Mouse (Mus musculus) liver, adult 2 months (tissue): ENCODE results near the gene Myl9. TPM values are rescaled to one million over a fixed set of nuclear protein-coding genes. Genes with fewer than 3 reads are reported as not detected.
"Not testable (repeated sequence)": the region's sequence is repeated elsewhere in the genome, so short reads cannot be mapped to it uniquely, and the experiment has no call there.

Experiments
- DNase-seq: peaks from one replicate; pipeline ENCODE4 v3.0.0-alpha.2; 2011; ENCODE audit warnings: low read depth, low spot score; ENCODE audit errors: extremely low read depth
- H3K27ac ChIP-seq: fragments of 200-500 bp; replicated peaks from 2 replicates; pipeline ENCODE4 v1.5.1; 2012; ENCODE audit warnings: low read depth, mild to moderate bottlenecking, control low read depth, inconsistent platforms, low read length; ENCODE audit not compliant: insufficient read depth
- H3K27me3 ChIP-seq: fragments of 200-500 bp; 2 replicates; pipeline ENCODE4 v1.6.1; 2012; ENCODE audit warnings: mild to moderate bottlenecking, moderate library complexity, low read length, inconsistent platforms; ENCODE audit not compliant: control insufficient read depth, insufficient read depth
- H3K36me3 ChIP-seq: fragments of 200-500 bp; 2 replicates; pipeline ENCODE4 v1.6.1; 2012; ENCODE audit warnings: low read length, inconsistent platforms; ENCODE audit not compliant: control insufficient read depth, insufficient read depth
- H3K4me1 ChIP-seq: fragments of 200-500 bp; 2 replicates; pipeline ENCODE4 v1.6.1; 2011; ENCODE audit warnings: low read length; ENCODE audit not compliant: control insufficient read depth, insufficient read depth
- H3K4me3 ChIP-seq: fragments of 200-500 bp; 2 replicates; pipeline ENCODE4 v1.5.1; 2011; ENCODE audit warnings: low read depth, mild to moderate bottlenecking, control low read depth, low read length, moderate library complexity; ENCODE audit not compliant: insufficient read depth
- H3K79me2 ChIP-seq: fragments of 200-500 bp; 2 replicates; pipeline ENCODE4 v1.6.1; 2012; ENCODE audit warnings: inconsistent platforms, mild to moderate bottlenecking, low read length, moderate library complexity; ENCODE audit not compliant: control insufficient read depth, insufficient read depth
- H3K9ac ChIP-seq: fragments of 200-500 bp; 2 replicates; pipeline ENCODE4 v1.6.1; 2012; ENCODE audit warnings: low read depth, mild to moderate bottlenecking, control low read depth, inconsistent platforms, low read length
- CTCF ChIP-seq: fragments of 200-500 bp; IDR thresholded peaks from 2 replicates; pipeline ENCODE4 v1.5.1; 2011; ENCODE audit warnings: low read depth, low read length, control low read depth
- POLR2A ChIP-seq: fragments of 200-500 bp; IDR thresholded peaks from 2 replicates; pipeline ENCODE4 v1.6.1; 2011; ENCODE audit warnings: low read length, control low read depth; ENCODE audit not compliant: insufficient read depth; ENCODE audit errors: extremely low read depth
- WGBS: fragments of 180-500 bp; shearing (Covaris S2); methylation state at CpG from one replicate; pipeline ENCODE4 v1.1.7; 2018; 5-methylcytosine and 5-hydroxymethylcytosine counted together
- polyA plus RNA-seq: library from polyadenylated mRNA; depleted of rRNA; stranded (reverse); fragments of >200 nt; gene quantifications from 2 replicates; pipeline ENCODE4 v1.2.3, GENCODE M21; 2012; rRNA removed
- total RNA-seq: library from RNA; depleted of rRNA; stranded (reverse); fragments of >200 nt; gene quantifications from 2 replicates; pipeline ENCODE4 v1.2.3, GENCODE M21; 2014; rRNA removed

The Myl9 gene
- total and polyA plus RNA-seq, 2 experiments = 4.6 to 5.6 TPM

DNA sequence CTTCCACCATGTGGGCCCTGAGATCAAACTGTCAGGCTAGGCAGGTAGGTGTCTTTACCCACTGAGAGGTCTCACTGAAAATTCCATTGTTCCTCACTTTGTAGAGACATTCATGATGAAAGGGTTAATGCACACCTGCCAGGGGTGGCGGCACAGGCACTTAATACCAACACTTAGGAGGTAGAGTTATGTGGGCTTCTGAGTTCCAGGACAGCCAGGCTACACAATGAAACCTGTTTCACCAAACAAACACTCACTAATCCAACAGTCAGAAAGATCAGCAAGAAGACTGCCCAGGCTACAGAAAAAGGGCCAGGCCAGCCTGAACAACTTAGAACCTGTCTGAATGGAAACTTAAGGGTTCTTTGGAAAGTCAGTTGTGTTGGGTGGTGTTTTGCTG is 40.9 kb downstream of the Myl9 start:
- no peak for DNase-seq
- Histone ChIP-seq H3K79me2 (no peaks in the 10 kb centered on the region), H3K4me3 (no peak overlapping the region), H3K27ac (no peak overlapping the region), H3K36me3 (no peaks in the 10 kb centered on the region), H3K27me3 (no peaks in the 10 kb centered on the region), H3K9ac (no peak overlapping the region), H3K4me1 (peaks cover 1% of the 10 kb centered on the region; the same call in 1 of the 2 replicates)
- TF ChIP-seq CTCF (no peak), POLR2A (no peak)
- WGBS = 95% methylated on average over 1 of the region's 1 CpGs

- H3K36me3 ChIP-seq, H3K79me2 ChIP-seq, DNase-seq, H3K4me1 ChIP-seq, H3K27ac ChIP-seq, H3K9ac ChIP-seq, H3K27me3 ChIP-seq, H3K4me3 ChIP-seq: not testable (repeated sequence)
- WGBS = 91% methylated on average over 6 of the region's 6 CpGs
Measured at GRCm38 (mm10) chr2:156825128-156825527, 49.9 kb downstream of the Myl9 start.

Other genes with a start within 250 kb of the Myl9 start
- gene Aar2, start 227.8 kb upstream of the Myl9 start, total RNA-seq = 10.4 and 11.5 TPM in 2 replicates
- gene Aar2, start 227.8 kb upstream of the Myl9 start, polyA plus RNA-seq = 20.0 and 31.1 TPM in 2 replicates
- gene Dlgap4, start 161.7 kb upstream of the Myl9 start, total RNA-seq = 3.2 and 4.0 TPM in 2 replicates
- gene Dlgap4, start 161.7 kb upstream of the Myl9 start, polyA plus RNA-seq = 13.9 and 22.8 TPM in 2 replicates
- 0.28 and 0.67 TPM in 2 replicates for gene Tgif2, start 64.6 kb downstream of the Myl9 start, total RNA-seq
- gene Tgif2, start 64.6 kb downstream of the Myl9 start, polyA plus RNA-seq = 0.65 and 0.77 TPM in 2 replicates
- 1.1 and 2.1 TPM in 2 replicates for gene 4930518I15Rik, start 82.5 kb downstream of the Myl9 start, total RNA-seq
- 0.17 and 0.55 TPM in 2 replicates for gene 4930518I15Rik, start 82.5 kb downstream of the Myl9 start, polyA plus RNA-seq
- gene Rab5if, start 87.7 kb downstream of the Myl9 start, total RNA-seq = 149 and 196 TPM in 2 replicates
- gene Rab5if, start 87.7 kb downstream of the Myl9 start, polyA plus RNA-seq = 122 and 142 TPM in 2 replicates
- gene Sla2, start 111.8 kb downstream of the Myl9 start, total RNA-seq = 0.09 and 0.13 TPM in 2 replicates
- gene Sla2, start 111.8 kb downstream of the Myl9 start, polyA plus RNA-seq = 0.10 and 0.20 TPM in 2 replicates
- gene Ndrg3, start 216.6 kb downstream of the Myl9 start, total RNA-seq = 9.1 and 9.7 TPM in 2 replicates
- 17.6 and 20.8 TPM in 2 replicates for gene Ndrg3, start 216.6 kb downstream of the Myl9 start, polyA plus RNA-seq
- gene Dsn1, start 231.7 kb downstream of the Myl9 start, total RNA-seq = 1.0 TPM in 2 replicates
- 0.10 and 0.49 TPM in 2 replicates for gene Dsn1, start 231.7 kb downstream of the Myl9 start, polyA plus RNA-seq